Comparison of ENCODE assay signal across 8 mouse cellular contexts in genomic region chr19:9938824-9939303, GRCm38 (mm10). TPM values are rescaled to one million over a fixed set of nuclear protein-coding genes. Genes with fewer than 3 reads are reported as not detected.
DNase-seq lines count a peak whose midpoint lies in the region; ATAC-seq lines count a peak whose summit lies in the region.

No protein-coding gene starts in this region.

- no peak overlapping the region for H3K9ac ChIP-seq in midbrain, embryonic 11.5 days (ENCODE audit: low read length)
- H3K9ac ChIP-seq in liver, embryonic 16.5 days (ENCODE audit: low read depth, low read length), result peak overlapping the region; percentile 16; the same call in 1 of the 2 replicates
- no peak overlapping the region for H3K9ac ChIP-seq in hindbrain, embryonic 14.5 days

- ATAC-seq in midbrain, embryonic 11.5 days (ENCODE audit: low FRiP score), result no peak
- ATAC-seq in liver, embryonic 16.5 days (ENCODE audit: low read depth), result peak; percentile 75
- ATAC-seq in hindbrain, embryonic 14.5 days (ENCODE audit: low FRiP score), result no peak

- DNase-seq in midbrain, embryonic 11.5 days (ENCODE audit: low spot score, missing footprints), result peak; percentile 79
- DNase-seq in midbrain, embryonic 10.5 days (ENCODE audit: low spot score), result no peak
- DNase-seq in fibroblast of lung, adult 2 months (ENCODE audit: low read depth), result peak; percentile 65
- peak; percentile 27 for DNase-seq in testis, postnatal 14 days (ENCODE audit: low spot score)
- DNase-seq in hindbrain, embryonic 14.5 days (ENCODE audit: low spot score), result no peak
- DNase-seq in neural tube, embryonic 10.5 days (ENCODE audit: extremely low spot score, low spot score), result no peak
- DNase-seq in cerebellum, adult 9-10 months, result no peak

- no peak overlapping the region for H3K27ac ChIP-seq in midbrain, embryonic 11.5 days (ENCODE audit: low read depth, low read length)
- H3K27ac ChIP-seq in midbrain, embryonic 10.5 days (replicated peaks), result no peak overlapping the region
- peak overlapping the region; percentile 63 for H3K27ac ChIP-seq in liver, embryonic 16.5 days (ENCODE audit: low read length)
- no peak overlapping the region for H3K27ac ChIP-seq in hindbrain, embryonic 14.5 days

- 84% methylated on average over 13 of the region's 13 CpGs for WGBS in midbrain, embryonic 11.5 days
- WGBS in midbrain, embryonic 10.5 days, result 82% methylated on average over 13 of the region's 13 CpGs
- 15% methylated on average over 13 of the region's 13 CpGs for WGBS in liver, embryonic 16.5 days (ENCODE audit: insufficient replicate concordance)
- WGBS in hindbrain, embryonic 14.5 days, result 80% methylated on average over 13 of the region's 13 CpGs

- no peaks in the 10 kb centered on the region for H3K36me3 ChIP-seq in midbrain, embryonic 11.5 days (ENCODE audit: control insufficient read depth, insufficient read depth, low read length)
- no peaks in the 10 kb centered on the region for H3K36me3 ChIP-seq in midbrain, embryonic 10.5 days
- no peaks in the 10 kb centered on the region for H3K36me3 ChIP-seq in liver, embryonic 16.5 days (ENCODE audit: control insufficient read depth, insufficient read depth)
- no peaks in the 10 kb centered on the region for H3K36me3 ChIP-seq in hindbrain, embryonic 14.5 days (replicated peaks; ENCODE audit: control insufficient read depth, insufficient read depth)

- no peaks in the 10 kb centered on the region for H3K9me3 ChIP-seq in midbrain, embryonic 11.5 days (ENCODE audit: control insufficient read depth, low read length)
- H3K9me3 ChIP-seq in midbrain, embryonic 10.5 days (replicated peaks), result no peaks in the 10 kb centered on the region
- H3K9me3 ChIP-seq in liver, embryonic 16.5 days (replicated peaks; ENCODE audit: control insufficient read depth, low read length), result no peaks in the 10 kb centered on the region
- no peaks in the 10 kb centered on the region for H3K9me3 ChIP-seq in hindbrain, embryonic 14.5 days (ENCODE audit: control insufficient read depth, low read length)

- no peak overlapping the region for H3K4me2 ChIP-seq in midbrain, embryonic 11.5 days
- H3K4me2 ChIP-seq in liver, embryonic 16.5 days (ENCODE audit: low read depth, low read length), result peak overlapping the region; percentile 67
- no peak overlapping the region for H3K4me2 ChIP-seq in hindbrain, embryonic 14.5 days (replicated peaks)

- H3K4me1 ChIP-seq in midbrain, embryonic 11.5 days (ENCODE audit: control insufficient read depth, insufficient read depth, low read length), result peaks cover 3% of the 10 kb centered on the region; the same call in 1 of the 2 replicates
- peaks cover 38% of the 10 kb centered on the region for H3K4me1 ChIP-seq in midbrain, embryonic 10.5 days
- peaks cover 22% of the 10 kb centered on the region for H3K4me1 ChIP-seq in liver, embryonic 16.5 days (ENCODE audit: control insufficient read depth, low read depth, low read length)
- H3K4me1 ChIP-seq in hindbrain, embryonic 14.5 days (replicated peaks; ENCODE audit: control insufficient read depth, insufficient read depth, low read length), result 0 out of 2 replicates have a peak, but pooled peaks cover 3% of the 10 kb centered on the region

- no peaks in the 10 kb centered on the region for H3K27me3 ChIP-seq in midbrain, embryonic 11.5 days (ENCODE audit: control insufficient read depth, insufficient read depth, low read length)
- H3K27me3 ChIP-seq in midbrain, embryonic 10.5 days (ENCODE audit: low read depth, poor library complexity, severe bottlenecking), result no peaks in the 10 kb centered on the region; the same call in 1 of the 2 replicates
- H3K27me3 ChIP-seq in liver, embryonic 16.5 days (ENCODE audit: control insufficient read depth, insufficient read depth, low read depth, low read length), result no peaks in the 10 kb centered on the region
- no peaks in the 10 kb centered on the region for H3K27me3 ChIP-seq in hindbrain, embryonic 14.5 days (ENCODE audit: control insufficient read depth, insufficient read depth, low read length)

- no peak overlapping the region for H3K4me3 ChIP-seq in midbrain, embryonic 11.5 days (ENCODE audit: low read depth, low read length)
- no peak overlapping the region for H3K4me3 ChIP-seq in midbrain, embryonic 10.5 days
- peak overlapping the region; percentile 36 for H3K4me3 ChIP-seq in liver, embryonic 16.5 days (ENCODE audit: low read depth, low read length)
- no peak overlapping the region for H3K4me3 ChIP-seq in hindbrain, embryonic 14.5 days (replicated peaks; ENCODE audit: low read length)

RNA-seq across cellular contexts. Expression of gene Incenp, which starts 39.5 kb away (rescaled TPM):
- polyA plus RNA-seq in midbrain, embryonic 11.5 days (2014; fragmentation: Nextera tagmentation; extraction: Ambion mirVana), result 97.8 and 106 TPM in 2 replicates
- 142 and 150 TPM in 2 replicates for polyA plus RNA-seq in midbrain, embryonic 10.5 days (2016; fragmentation: Nextera tagmentation; extraction: Ambion mirVana)
- 76.2 and 79.7 TPM in 2 replicates for polyA plus RNA-seq in liver, embryonic 16.5 days (2015; fragmentation: Nextera tagmentation; extraction: Ambion mirVana)
- polyA plus RNA-seq in hindbrain, embryonic 14.5 days (2014; fragmentation: Nextera tagmentation; extraction: Ambion mirVana), result 18.9 and 22.6 TPM in 2 replicates

RNA-seq across cellular contexts. Expression of gene Fth1, which starts 41.5 kb away (rescaled TPM):
- polyA plus RNA-seq in midbrain, embryonic 11.5 days (2014; fragmentation: Nextera tagmentation; extraction: Ambion mirVana), result 1,347 and 1,422 TPM in 2 replicates
- polyA plus RNA-seq in midbrain, embryonic 10.5 days (2016; fragmentation: Nextera tagmentation; extraction: Ambion mirVana), result 1,350 and 1,398 TPM in 2 replicates
- 3,514 and 3,691 TPM in 2 replicates for polyA plus RNA-seq in liver, embryonic 16.5 days (2015; fragmentation: Nextera tagmentation; extraction: Ambion mirVana)
- 1,735 and 1,844 TPM in 2 replicates for polyA plus RNA-seq in hindbrain, embryonic 14.5 days (2014; fragmentation: Nextera tagmentation; extraction: Ambion mirVana)

Comparison
In these comparisons a context has a peak if more than half of its experiments do, and no peak if none do; other contexts are left out.
1. DNase-seq: peak in midbrain, embryonic 11.5 days (single experiment), fibroblast of lung, adult 2 months (single experiment) and testis, postnatal 14 days (single experiment); none in midbrain, embryonic 10.5 days (single experiment), hindbrain, embryonic 14.5 days (single experiment), neural tube, embryonic 10.5 days (single experiment) and cerebellum, adult 9-10 months (single experiment).